Mouse (Mus musculus) megakaryocyte, embryonic 14.5 days (primary cell): Measurements from ENCODE around the gene Ap3d1. TPM values are rescaled to one million over a fixed set of nuclear protein-coding genes. Genes with fewer than 3 reads are reported as not detected.
A peak's percentile ranks its signal among the peaks of the same experiment; 100 is the strongest.

ENCODE experiments used
- H3K27me3 ChIP-seq: replicated peaks from 2 replicates; pipeline ENCODE3; 2012; ENCODE audit warnings: inconsistent platforms
- H3K36me3 ChIP-seq: replicated peaks from 2 replicates; pipeline ENCODE3; 2012; ENCODE audit warnings: low read length, inconsistent platforms, mixed read lengths
- H3K4me1 ChIP-seq: 2 replicates; pipeline ENCODE4 v1.6.1; 2012; ENCODE audit warnings: inconsistent platforms
- H3K4me3 ChIP-seq: replicated peaks from 2 replicates; pipeline ENCODE3; 2012; ENCODE audit warnings: moderate library complexity, mild to moderate bottlenecking, inconsistent platforms
- H3K9me3 ChIP-seq: 2 replicates; pipeline ENCODE4 v1.6.1; 2012; ENCODE audit warnings: inconsistent platforms
- FLI1 ChIP-seq: IDR thresholded peaks from 2 replicates; pipeline ENCODE4 v1.6.1; 2012; ENCODE audit warnings: low read length, inconsistent platforms, mixed read lengths
- GATA1 ChIP-seq: IDR thresholded peaks from 3 replicates; pipeline ENCODE4 v1.6.1; 2012; ENCODE audit warnings: mixed read lengths, low read length, inconsistent platforms, borderline replicate concordance
- polyA plus RNA-seq: library from polyadenylated mRNA; stranded (reverse); fragments of >175 nt; gene quantifications from 2 replicates; pipeline ENCODE4 v1.2.3, GENCODE M21; 2012; ENCODE audit warnings: low replicate concordance; ENCODE audit not compliant: insufficient read depth

Ap3d1 gene
- polyA plus RNA-seq, 1 experiment = 24.8 TPM

DNA sequence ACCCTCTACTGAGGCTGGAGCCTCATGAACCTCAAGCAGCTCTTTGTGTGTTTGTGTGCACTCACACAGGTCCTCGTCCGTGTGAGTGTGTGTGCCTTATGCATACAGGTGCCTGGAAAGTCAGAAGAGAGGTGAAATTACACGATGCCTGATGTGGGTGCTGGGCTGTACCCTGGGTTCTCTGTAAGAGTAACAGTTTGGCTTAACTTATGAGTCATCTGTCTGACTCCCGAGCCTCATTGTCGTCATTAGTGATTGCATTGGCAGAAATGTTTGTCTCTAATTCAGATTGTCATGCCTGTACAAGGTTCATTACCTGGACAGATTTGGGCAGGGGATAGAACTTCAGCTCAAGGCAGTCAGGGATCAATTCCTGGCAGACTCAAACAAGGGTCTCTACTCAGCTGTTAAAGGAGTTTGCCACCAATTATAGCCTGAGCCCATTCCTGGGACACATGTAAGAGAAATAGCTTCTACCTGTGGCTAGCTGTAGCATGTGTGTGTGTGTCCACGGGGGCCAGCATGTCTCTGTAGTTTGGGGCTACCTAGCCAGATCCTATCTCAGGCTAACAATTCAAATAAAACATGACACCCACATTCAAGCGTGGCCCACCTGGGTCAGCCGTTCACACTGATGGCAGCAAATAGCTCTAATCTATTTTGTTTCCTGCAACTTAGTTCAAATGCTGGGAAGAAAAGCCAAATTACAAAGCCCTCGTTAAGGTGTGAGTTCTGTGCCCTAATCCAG, 64.8 kb downstream of the Ap3d1 start:
- TF ChIP-seq GATA1 (no peak), FLI1 (no peak)
- H3K9me3 ChIP-seq = no peaks in the 10 kb centered on the region
- H3K4me3 ChIP-seq = peak overlapping the region; percentile 98
- H3K36me3 ChIP-seq = peaks cover 35% of the 10 kb centered on the region
- peaks cover 79% of the 10 kb centered on the region for H3K4me1 ChIP-seq
- H3K27me3 ChIP-seq = no peaks in the 10 kb centered on the region

DNA sequence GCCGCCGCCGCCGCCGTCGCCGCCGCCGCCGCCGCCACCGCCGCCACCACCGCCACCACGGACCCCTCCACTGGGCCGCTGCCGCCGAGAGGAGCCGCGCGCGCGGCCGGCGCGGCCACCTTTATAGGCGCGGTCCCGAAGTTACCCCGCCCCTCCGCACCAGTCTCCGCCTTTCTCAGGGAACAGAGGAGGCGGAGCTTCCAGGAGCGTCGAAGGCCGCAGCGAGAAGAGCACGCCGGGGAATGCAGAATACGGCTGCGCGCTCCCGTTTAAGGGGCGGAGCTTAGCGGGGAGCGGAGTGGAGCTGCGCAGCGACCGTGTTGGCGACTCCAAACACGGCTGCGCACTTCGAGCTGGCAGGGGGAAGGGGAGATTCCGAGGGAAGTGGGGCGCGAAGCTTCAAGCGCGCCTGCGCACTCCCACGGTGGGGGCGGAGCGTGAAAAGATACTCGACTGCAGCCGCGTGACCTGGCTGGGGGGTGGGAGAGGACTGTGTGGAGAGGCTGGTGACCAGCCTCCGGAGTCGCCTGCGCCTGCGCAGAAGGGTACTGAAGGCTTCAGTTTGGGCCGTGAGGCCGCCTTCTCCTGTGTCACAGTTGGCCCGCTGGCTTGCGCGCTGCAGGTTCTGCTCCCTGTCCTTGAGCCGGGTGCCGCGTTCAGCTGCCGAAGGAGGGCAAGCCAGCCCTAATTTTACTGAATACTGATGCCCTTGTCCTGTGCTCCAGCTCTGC, 65.7 kb downstream of the Ap3d1 start:
- H3K36me3 ChIP-seq = peaks cover 39% of the 10 kb centered on the region
- peak overlapping the region; percentile 98 for H3K4me3 ChIP-seq
- peaks cover 79% of the 10 kb centered on the region for H3K4me1 ChIP-seq
- no peaks in the 10 kb centered on the region for H3K9me3 ChIP-seq
- no peak for TF ChIP-seq FLI1
- no peak for TF ChIP-seq GATA1
- H3K27me3 ChIP-seq = no peaks in the 10 kb centered on the region

DNA sequence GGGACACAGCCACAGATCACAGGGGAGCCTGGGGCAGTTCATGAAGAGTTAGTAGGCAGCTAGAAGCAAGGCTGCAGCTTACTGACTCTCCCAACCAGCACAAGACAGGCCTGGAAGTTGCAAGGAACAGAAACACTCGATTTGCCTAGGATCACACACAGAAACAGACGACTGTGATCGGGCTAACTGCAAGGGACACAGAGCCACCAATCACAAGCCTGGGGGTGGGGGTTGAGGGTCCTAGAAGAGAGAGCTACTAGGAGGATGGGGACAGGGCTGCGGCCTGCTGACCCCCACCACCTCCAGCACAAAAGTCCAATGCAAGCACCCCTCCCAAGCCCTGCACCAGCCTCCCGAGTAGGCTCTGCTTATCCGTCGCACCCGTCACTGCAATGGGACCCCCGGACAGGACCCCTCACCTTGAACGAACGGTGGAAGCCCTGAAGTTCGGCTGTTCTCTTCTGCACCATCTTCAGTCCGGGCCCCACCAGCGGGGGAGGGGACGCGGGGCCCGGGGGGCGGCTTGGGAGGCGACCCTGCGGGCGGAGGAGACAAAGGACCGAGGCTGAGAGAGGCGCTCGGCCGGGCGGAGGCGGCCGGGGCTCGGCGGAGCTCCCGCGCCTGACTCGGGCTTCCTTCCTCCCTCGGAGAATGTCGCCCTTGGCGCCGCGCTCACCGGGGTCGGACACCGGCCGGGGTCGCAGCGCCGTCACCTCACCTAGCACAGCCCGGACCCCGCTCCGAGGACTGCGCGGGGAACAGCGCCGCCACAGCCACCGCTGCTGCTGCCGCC, 66.5 kb downstream of the Ap3d1 start:
- Histone ChIP-seq H3K36me3 (peaks cover 46% of the 10 kb centered on the region), H3K4me3 (peak overlapping the region; percentile 98), H3K9me3 (no peaks in the 10 kb centered on the region), H3K27me3 (no peaks in the 10 kb centered on the region), H3K4me1 (peaks cover 79% of the 10 kb centered on the region)
- no peak for TF ChIP-seq GATA1
- no peak for TF ChIP-seq FLI1

DNA sequence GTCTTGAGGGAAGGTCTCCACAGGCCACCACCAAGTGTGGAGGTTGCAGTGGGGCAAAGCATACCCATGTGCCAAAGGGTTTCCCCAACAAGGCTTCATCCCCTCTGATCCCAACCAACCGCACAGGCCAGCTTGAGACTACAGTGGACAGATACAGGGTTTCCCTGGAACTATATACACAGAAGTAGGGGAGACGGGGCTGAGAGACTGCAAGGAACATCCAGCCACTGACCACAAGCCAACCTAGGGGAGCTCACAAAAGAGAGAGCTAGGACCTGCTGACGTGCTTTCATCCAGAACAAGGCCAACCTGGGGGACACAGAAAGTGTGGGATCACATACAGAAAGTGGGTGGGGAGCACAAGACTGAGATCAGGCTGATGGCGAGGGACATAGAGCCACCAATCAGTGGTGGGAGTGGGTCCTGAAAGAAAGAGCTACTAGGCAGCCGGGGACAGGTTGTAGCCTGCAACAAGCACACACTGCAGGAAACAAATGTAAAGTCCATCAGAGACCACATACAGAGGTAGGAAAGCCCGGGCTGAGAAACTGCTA, 67.1 kb downstream of the Ap3d1 start:
- Histone ChIP-seq H3K9me3 (no peaks in the 10 kb centered on the region), H3K4me3 (peak overlapping the region; percentile 98), H3K4me1 (peaks cover 79% of the 10 kb centered on the region), H3K27me3 (no peaks in the 10 kb centered on the region), H3K36me3 (peaks cover 53% of the 10 kb centered on the region)
- TF ChIP-seq GATA1 (no peak), FLI1 (no peak)

DNA sequence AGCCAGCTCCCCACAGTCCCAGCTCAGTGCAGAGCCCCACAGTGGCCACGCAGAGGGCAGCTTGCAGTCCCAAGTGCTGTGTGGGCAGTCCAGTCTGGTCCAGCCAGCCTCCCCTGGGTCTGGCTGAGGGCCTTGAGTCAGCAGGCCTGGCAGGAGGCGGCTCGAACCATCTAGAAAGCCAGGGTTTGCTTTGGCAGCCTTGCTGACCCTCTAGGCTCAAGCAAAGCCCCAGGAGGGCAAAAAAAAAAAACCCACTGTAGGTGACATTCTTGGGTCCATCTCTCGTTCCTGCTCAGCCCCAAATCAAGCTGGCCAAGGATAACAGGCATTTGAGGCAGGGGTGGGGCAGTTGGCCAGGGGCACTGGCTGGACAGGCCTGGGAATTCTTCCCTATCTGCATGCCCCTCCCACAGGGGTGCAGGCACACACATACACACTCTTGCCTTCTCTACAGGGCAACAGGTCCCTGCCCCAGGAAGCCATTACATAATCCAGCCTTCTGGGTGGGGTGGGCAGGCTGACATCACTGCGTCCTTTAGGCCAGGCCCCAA, 67.8 kb downstream of the Ap3d1 start:
- no peak for TF ChIP-seq GATA1
- TF ChIP-seq FLI1 = no peak
- H3K9me3 ChIP-seq = no peaks in the 10 kb centered on the region
- H3K4me3 ChIP-seq = peak overlapping the region; percentile 98
- peaks cover 60% of the 10 kb centered on the region for H3K36me3 ChIP-seq
- H3K4me1 ChIP-seq = peaks cover 79% of the 10 kb centered on the region
- H3K27me3 ChIP-seq = no peaks in the 10 kb centered on the region

DNA sequence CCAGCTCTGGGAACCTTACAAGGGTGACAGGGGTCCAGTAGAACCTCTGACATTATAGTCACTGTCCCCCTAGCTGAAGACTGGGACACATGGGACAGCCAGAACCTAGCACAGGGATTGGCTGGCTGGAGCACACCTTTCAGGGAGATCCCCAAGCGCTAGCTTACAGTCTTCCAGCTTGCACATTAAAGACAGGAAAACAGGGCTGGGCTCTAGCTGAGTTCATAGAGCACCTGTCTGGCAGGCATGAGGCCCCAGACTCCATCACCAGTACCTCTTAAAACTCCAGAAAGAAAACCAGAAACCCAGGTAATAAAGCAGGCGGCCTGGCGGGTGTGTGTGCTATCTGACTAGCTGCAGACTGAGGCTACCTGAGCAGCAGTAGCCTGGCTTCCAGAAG, 68.4 kb downstream of the Ap3d1 start:
- no peak for TF ChIP-seq GATA1
- no peak for TF ChIP-seq FLI1
- H3K27me3 ChIP-seq = no peaks in the 10 kb centered on the region
- peaks cover 65% of the 10 kb centered on the region for H3K36me3 ChIP-seq
- peaks cover 79% of the 10 kb centered on the region for H3K4me1 ChIP-seq
- peak overlapping the region; percentile 98 for H3K4me3 ChIP-seq
- H3K9me3 ChIP-seq = no peaks in the 10 kb centered on the region

DNA sequence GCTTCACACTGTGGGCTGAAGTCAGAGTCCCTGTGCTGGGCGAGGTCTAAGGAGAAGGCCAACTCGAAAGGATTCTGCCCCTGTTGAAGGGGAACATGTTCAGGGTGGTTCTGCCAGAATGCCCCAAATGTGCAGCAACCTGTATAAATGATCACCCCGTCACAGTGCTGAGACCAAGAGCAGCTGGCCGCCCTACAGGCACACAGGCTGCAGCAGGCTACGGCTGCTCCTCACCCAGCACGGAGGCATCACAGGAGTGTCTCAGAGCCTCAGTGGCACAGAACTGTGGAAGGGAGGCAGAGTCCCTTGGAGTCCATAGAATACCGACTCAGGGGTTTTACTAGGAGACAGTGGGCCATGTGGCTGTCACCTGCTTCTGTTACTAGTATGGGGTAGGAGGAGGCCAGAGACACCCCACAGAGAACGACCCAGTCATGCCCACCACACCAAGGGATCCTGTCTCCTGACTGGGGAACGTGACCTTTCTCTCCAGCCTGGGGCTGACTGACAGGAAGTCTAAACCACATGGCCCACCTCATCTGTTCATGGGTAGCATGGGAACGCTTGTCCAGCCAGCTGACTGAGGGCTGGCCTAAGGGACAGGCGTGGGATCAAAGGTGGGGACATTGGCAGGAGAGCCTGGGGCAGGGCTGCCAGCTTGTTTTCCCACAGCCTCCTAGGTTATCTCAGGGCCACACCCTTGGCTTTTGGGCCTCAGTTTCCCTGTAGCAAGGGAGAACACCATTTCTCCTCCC, 70.0 kb downstream of the Ap3d1 start:
- Histone ChIP-seq H3K27me3 (no peaks in the 10 kb centered on the region), H3K4me3 (peak overlapping the region; percentile 98), H3K4me1 (peaks cover 80% of the 10 kb centered on the region), H3K36me3 (peaks cover 81% of the 10 kb centered on the region), H3K9me3 (no peaks in the 10 kb centered on the region)
- TF ChIP-seq GATA1 = no peak
- no peak for TF ChIP-seq FLI1

DNA sequence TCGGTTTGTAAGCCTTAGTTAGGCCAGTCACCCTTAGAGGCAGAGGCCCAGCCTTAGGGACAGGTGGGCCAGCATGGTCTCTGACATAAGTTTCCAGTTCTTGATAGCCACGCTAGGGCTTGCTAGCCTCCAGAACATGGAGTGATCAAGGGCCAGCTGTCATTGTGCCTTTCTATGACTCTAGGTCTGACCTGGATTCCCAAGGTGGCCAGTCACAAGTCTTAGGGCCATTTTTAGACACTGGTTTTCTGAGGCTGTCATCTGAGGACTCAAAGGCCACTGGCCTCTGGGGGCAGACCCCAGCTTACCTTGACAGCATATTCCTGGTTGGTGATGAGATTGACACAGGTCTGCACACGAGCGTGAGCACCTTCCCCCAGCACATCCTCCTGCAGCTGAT, 70.8 kb downstream of the Ap3d1 start:
- TF ChIP-seq FLI1 = no peak
- no peak for TF ChIP-seq GATA1
- H3K4me1 ChIP-seq = peaks cover 89% of the 10 kb centered on the region
- H3K9me3 ChIP-seq = no peaks in the 10 kb centered on the region
- peaks cover 90% of the 10 kb centered on the region for H3K36me3 ChIP-seq
- H3K27me3 ChIP-seq = no peaks in the 10 kb centered on the region
- H3K4me3 ChIP-seq = peak overlapping the region; percentile 39

DNA sequence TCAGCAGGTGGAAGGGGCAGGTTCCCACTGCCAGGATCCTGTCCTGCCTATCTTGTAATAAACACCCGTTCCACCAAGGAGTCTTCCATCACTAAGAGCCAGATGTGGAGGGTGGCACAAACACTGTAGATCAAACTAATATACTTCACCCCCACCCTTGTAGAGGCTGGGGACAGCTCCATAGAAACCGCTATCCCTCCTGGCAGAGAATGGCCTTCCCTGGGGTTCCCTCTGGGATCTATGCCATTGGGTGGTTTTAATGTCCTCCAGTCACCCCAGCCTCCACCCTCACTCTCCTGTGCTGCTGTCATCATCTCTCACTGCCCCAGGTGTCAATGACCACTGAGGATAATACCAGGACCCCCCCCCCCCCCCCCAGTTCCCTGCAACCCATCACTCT, 71.5 kb downstream of the Ap3d1 start:
- peaks cover 97% of the 10 kb centered on the region for H3K36me3 ChIP-seq
- peaks cover 96% of the 10 kb centered on the region for H3K4me1 ChIP-seq

More for the DNA sequence above, 71.5 kb downstream of the Ap3d1 start:
- TF ChIP-seq FLI1 (no peak), GATA1 (no peak)
- H3K9me3 ChIP-seq = no peaks in the 10 kb centered on the region
- H3K27me3 ChIP-seq = no peaks in the 10 kb centered on the region
- H3K4me3 ChIP-seq = no peak overlapping the region
